Mouse (Mus musculus) embryo, embryonic 10.5 days (tissue): ENCODE results near the gene Jazf1.

Experiments used
- DNase-seq: peaks from one replicate; pipeline ENCODE4 v3.0.0-alpha.2; 2015; ENCODE audit warnings: low spot score

Jazf1 gene

GRCm38 (mm10) chr6:52956131-52956530 is 112.3 kb downstream of the Jazf1 start:
- no peak for DNase-seq

- DNase-seq = no peak
Measured at GRCm38 (mm10) chr6:52955304-52955703, 113.1 kb downstream of the Jazf1 start.

GRCm38 (mm10) chr6:52954861-52955260 is 113.6 kb downstream of the Jazf1 start:
- no peak for DNase-seq

GRCm38 (mm10) chr6:52954441-52954840 is 114.0 kb downstream of the Jazf1 start:
- no peak for DNase-seq

GRCm38 (mm10) chr6:52952526-52952900 is 115.9 kb downstream of the Jazf1 start:
- DNase-seq = no peak

GRCm38 (mm10) chr6:52951871-52952525 is 116.4 kb downstream of the Jazf1 start:
- peak; percentile 44 for DNase-seq

GRCm38 (mm10) chr6:52950371-52950770 is 118.1 kb downstream of the Jazf1 start:
- no peak for DNase-seq

GRCm38 (mm10) chr6:52942534-52942933 is 125.9 kb downstream of the Jazf1 start:
- no peak for DNase-seq

GRCm38 (mm10) chr6:52942101-52942500 is 126.3 kb downstream of the Jazf1 start:
- no peak for DNase-seq

- DNase-seq = no peak
Measured at GRCm38 (mm10) chr6:52937916-52938315, 130.5 kb downstream of the Jazf1 start.

GRCm38 (mm10) chr6:52936995-52937394 is 131.4 kb downstream of the Jazf1 start:
- DNase-seq = no peak

- DNase-seq = no peak
Measured at GRCm38 (mm10) chr6:52934021-52934420, 134.4 kb downstream of the Jazf1 start.

- peak; percentile 42 for DNase-seq
Measured at GRCm38 (mm10) chr6:52932603-52933178, 135.7 kb downstream of the Jazf1 start.

GRCm38 (mm10) chr6:52929358-52929757 is 139.1 kb downstream of the Jazf1 start:
- DNase-seq = no peak

GRCm38 (mm10) chr6:52926947-52927346 is 141.5 kb downstream of the Jazf1 start:
- DNase-seq = peak; percentile 49

- no peak for DNase-seq
Measured at GRCm38 (mm10) chr6:52925458-52926042, 142.9 kb downstream of the Jazf1 start.

- no peak for DNase-seq
Measured at GRCm38 (mm10) chr6:52921248-52921647, 147.2 kb downstream of the Jazf1 start.

GRCm38 (mm10) chr6:52920719-52921118 is 147.7 kb downstream of the Jazf1 start:
- no peak for DNase-seq

- no peak for DNase-seq
Measured at GRCm38 (mm10) chr6:52919442-52919841, 149.0 kb downstream of the Jazf1 start.

GRCm38 (mm10) chr6:52918980-52919379 is 149.5 kb downstream of the Jazf1 start:
- peak; percentile 89 for DNase-seq

GRCm38 (mm10) chr6:52917471-52917870 is 151.0 kb downstream of the Jazf1 start:
- no peak for DNase-seq

GRCm38 (mm10) chr6:52916836-52917376 is 151.5 kb downstream of the Jazf1 start:
- no peak for DNase-seq

GRCm38 (mm10) chr6:52914921-52915320 is 153.5 kb downstream of the Jazf1 start:
- DNase-seq = no peak
